Mouse (Mus musculus) urinary bladder, postnatal 4 days (tissue): ENCODE results near the gene Gsn.

ENCODE experiments used
- DNase-seq, 2 experiments: peaks; one replicate each; pipeline ENCODE4 v3.0.0; 2021 to 2022; ENCODE audit warnings: low spot score in 2 of 2

The Gsn gene

DNA sequence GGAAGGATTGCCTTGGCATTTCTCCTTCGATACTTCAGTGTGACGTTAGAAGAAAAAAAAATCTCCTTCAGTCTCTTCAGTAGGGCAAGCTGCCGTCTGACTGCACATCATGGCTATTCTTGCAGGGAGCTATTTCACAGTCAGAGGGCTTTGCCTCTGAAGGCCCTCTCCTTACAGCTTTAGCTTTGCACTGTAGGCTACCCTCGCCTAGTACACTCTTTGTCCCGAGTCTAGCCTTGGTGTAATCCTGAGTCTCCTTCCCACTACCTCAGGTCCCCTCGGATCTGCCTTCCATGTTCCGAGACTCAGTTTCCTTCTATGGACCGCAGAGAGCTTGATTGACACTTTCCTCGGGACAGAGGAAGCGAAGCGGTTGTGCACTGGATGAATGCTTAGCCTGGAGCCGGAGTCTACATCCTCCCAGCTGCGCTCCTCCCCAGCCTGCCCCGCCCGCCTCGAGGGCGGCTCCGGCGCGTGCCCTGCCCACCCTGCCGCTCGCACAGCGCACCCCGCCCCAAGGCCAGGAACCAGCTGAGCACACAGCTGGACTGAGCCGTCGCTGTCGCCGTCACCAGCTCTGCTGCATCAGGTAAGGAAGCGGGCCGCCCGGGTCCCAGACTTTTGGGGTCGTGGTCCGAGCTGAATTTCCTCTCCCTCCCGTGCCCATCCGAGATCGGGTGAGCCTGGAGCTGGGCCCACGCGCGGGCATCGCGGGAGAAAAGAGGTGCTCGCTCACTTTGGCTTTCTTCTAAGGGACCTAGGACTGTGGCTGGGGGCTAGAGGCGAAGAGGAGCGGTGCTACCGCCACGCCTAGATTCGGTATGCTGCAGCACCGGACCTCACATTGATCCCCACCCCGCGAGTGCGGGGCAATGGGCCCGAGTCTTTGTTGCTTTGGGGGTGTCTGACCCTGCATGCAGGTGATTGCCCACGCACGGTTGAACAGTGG is at the start of gene Gsn:
TSS of gene Gsn (plus strand) at position 496 of the 949 bp plus-strand sequence.
- DNase-seq = peak; percentile 83 to 86

- DNase-seq = no peak
Measured at GRCm38 (mm10) chr2:35206761-35207160, 49.4 kb upstream of the Gsn start.

- DNase-seq = no peak
Measured at GRCm38 (mm10) chr2:35208054-35208453, 48.1 kb upstream of the Gsn start.

- DNase-seq = no peak
Measured at GRCm38 (mm10) chr2:35208931-35209665, 47.1 kb upstream of the Gsn start.

GRCm38 (mm10) chr2:35211681-35212080 is 44.5 kb upstream of the Gsn start:
- no peak for DNase-seq

DNA sequence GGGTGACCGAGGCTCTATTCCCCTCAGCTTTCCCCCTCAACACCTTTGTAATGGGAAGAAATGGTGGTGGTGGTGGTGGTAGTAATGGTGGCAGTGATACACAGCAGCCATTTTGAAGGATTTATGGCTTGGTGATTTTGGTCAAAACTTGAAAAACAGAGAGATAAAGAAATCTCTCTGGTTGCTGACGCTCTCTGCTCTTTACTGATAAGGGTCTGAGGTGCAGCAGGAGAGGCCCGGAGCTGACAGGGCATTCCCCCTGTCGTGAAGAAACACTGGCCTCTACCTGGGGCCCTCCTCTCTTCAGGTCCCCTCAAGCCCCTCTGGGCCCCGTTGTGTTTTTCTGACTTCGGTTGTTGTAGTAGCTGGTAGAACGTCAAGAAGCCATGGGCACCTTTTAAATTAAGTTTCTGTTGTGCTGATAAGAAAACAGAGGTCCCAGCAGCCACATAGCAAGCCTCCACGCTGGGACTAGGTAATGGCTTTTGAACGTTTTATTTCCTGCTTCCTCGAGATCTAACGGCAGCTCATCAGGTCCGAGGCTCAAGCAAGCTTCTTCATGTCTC is 42.8 kb upstream of the Gsn start:
- no peak for DNase-seq

- DNase-seq = peak; percentile 77 to 86
Measured at GRCm38 (mm10) chr2:35214881-35215358, 41.3 kb upstream of the Gsn start.

- DNase-seq = no peak
Measured at GRCm38 (mm10) chr2:35215363-35215762, 40.8 kb upstream of the Gsn start.

- no peak for DNase-seq
Measured at GRCm38 (mm10) chr2:35216701-35217100, 39.5 kb upstream of the Gsn start.

- DNase-seq = no peak
Measured at GRCm38 (mm10) chr2:35218736-35219135, 37.4 kb upstream of the Gsn start.

- DNase-seq = no peak
Measured at GRCm38 (mm10) chr2:35222822-35223391, 33.3 kb upstream of the Gsn start.

DNA sequence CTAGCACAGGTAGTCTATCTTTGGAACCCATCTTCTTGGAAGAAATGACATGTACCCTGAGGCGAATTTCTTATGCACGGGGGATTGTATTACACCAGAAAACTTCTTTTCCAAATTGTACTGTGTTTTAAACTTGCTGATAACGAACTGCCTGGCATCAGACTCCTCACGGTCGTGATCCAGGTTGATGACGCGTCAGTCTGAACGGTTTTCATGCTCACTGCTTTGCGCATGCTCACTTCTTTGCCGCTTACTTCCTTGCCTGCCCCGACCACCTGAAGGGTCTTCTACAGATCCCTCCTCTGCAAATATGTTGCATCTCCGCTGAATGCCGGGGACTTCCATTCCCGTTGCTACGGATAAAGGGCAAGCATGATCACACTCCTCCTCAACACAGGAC is 31.9 kb upstream of the Gsn start:
- no peak for DNase-seq

GRCm38 (mm10) chr2:35228145-35228544 is 28.0 kb upstream of the Gsn start:
- no peak for DNase-seq

GRCm38 (mm10) chr2:35230215-35230614 is 26.0 kb upstream of the Gsn start:
- DNase-seq = no peak

DNA sequence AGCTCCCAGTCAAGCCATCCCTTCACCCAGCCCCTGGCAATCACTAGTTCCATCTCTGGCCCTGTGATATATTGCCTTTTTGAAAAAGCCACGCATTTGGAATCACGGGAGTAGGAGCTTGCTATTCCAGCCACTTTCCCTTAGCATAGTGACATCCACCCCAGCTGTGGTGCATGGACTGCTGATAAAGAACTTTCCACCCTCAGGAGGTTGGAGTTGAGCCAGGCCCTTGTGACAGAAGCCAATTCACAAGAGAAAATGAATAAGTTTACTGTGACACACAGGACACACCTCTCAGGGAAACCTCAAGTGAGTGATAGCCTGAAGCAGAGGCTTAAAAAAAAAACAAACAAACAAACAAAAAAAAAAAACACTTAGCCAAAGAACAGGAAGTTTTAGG is 24.3 kb upstream of the Gsn start:
- DNase-seq = no peak

- DNase-seq = no peak
Measured at GRCm38 (mm10) chr2:35232595-35233445, 23.4 kb upstream of the Gsn start.

- no peak for DNase-seq
Measured at GRCm38 (mm10) chr2:35233898-35234297, 22.3 kb upstream of the Gsn start.

GRCm38 (mm10) chr2:35235021-35235420 is 21.2 kb upstream of the Gsn start:
- no peak for DNase-seq

DNA sequence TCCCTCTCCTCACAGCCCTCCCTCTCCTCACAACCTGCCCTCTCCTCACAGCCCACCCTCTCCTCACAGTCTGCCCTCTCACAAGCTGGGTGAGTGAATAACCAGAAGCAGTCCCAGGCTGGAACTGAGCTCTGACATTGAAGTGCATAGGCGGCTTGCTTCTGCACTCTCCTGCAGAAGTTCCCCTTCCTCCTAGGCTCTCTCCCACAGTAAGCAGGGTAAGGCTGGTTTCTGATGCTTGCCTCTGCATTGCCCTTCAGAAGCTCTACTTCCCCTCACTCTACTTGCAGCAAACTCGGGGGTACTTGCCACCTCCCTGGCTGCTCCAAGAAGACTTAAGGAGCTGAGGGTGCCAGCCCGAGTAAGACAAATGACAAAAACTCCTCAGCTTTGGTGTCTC is 11.9 kb upstream of the Gsn start:
- DNase-seq = no peak

- no peak for DNase-seq
Measured at GRCm38 (mm10) chr2:35247763-35248162, 8.4 kb upstream of the Gsn start.

DNA sequence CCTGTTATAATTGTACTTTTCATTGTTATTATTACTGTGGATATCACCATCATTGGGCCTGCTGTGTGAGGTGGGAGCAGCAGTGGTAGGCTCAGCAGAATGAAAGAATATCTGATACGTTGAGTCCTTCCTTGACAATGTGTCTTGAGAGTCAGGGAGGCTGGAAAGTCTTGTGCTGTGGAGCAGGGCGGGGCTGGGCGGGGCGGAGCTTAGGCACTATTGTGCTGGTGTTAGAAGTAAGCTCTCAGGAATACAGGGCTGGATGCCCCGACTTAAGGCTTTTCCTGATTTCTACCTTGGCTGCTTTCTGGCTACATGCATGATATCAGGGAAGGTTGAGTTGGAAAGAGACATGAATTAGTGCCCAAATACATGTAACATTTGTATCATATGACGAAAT is 3.4 kb upstream of the Gsn start:
- no peak for DNase-seq
